Mouse (Mus musculus): Measurements from ENCODE around the gene Nop9.

The Nop9 gene

GRCm38 (mm10) chr14:55745180-55745860 is at the start of gene Nop9, which contains the start of gene Dhrs1:
Gene Nop9 (plus strand): TSS chr14:55745693.
Gene Dhrs1 (minus strand): TSS chr14:55745690.
- no peak for DNase-seq (ENCODE audit: low read depth)

DNA sequence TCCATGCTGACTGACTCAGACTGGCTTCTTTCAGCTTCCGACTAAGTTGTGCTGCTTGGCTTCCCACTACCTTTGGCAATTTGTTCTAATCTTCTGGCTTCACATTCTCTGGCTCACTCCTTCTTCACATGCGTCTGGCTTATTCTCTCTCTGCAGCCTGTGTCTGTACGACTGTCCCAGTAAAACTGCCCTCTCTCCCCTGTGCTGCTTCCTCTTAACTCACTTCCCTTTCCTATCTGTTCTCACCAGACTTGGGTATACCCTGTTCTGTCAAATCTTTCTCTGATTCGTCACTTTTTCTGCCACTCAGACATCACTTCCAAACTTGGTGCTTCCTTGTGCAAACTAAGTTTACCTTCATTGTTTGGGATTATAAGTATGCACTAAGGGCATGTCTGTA is 48.3 kb upstream of the Nop9 start:
- DNase-seq (ENCODE audit: low read depth), result no peak

DNA sequence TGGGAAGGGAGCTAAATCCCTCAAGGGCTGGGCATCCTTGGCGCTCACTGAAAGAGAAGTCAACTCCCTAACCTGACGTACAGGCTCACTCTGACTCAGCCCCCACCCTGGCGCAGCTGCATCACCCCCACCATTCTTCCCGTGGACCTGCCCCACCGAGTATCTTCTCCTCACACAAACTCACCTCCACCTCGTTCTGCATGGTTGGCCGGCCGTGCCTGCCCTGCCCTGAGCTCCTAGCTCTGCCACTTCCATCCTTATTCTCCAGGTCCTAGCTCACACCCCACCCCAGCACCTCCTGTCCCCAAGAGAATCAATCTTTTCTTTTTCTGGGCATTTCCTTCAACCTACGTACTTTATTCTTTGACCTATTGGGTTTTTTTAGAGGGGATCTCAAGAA is 44.4 kb upstream of the Nop9 start:
- no peak for DNase-seq (ENCODE audit: low read depth)

DNA sequence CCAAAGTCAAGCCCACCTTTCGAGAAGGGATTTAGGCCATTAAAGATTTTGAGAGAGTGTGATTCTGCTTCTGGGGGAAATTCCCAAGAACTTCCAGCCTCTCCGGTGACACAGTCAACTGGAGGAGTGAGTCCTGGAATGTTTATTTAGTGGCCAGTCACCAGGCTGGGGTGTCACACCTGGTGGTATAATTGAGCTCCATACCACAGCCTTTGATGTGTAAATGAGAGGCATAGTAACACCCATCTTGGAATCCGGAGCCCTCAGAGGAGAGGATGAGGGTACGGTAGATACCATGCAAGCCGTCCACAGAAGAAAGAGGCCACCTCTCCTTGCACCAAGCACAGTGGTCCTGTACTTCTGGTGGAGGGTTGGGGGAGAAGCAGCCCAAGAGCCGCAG is 42.7 kb upstream of the Nop9 start:
- no peak for DNase-seq (ENCODE audit: low read depth)

DNA sequence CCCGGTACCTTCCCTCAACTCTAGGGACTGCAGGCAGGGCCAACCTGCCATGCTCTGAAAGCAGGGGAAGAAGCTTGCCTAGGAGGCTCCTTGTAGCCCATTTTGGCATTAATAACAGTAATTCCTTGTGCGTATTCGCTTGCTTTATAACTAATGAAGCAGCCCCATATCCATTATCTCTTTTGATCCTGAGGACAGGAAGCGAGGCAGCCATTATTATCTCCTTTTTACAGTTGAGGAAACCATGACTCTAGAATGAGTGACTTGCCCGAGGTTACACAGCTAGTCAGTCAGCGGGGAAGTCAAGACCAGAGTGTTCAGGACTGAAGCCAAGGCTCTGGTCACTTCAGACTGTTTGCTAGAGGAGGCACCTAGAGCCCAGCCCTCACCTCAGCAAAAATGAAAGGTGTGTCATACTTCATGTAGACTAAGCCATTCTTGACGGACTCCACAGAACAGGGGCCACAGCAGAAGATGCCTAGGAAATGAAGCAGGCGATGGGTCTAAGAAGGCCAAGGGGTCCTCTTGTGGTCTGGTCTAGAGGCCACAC is 39.4 kb upstream of the Nop9 start:
- no peak for DNase-seq (ENCODE audit: low read depth)

- DNase-seq (ENCODE audit: low read depth), result no peak
Observed at GRCm38 (mm10) chr14:55707397-55707796, 38.1 kb upstream of the Nop9 start.

GRCm38 (mm10) chr14:55709509-55709908 is 36.0 kb upstream of the Nop9 start:
- no peak for DNase-seq (ENCODE audit: low read depth)

DNA sequence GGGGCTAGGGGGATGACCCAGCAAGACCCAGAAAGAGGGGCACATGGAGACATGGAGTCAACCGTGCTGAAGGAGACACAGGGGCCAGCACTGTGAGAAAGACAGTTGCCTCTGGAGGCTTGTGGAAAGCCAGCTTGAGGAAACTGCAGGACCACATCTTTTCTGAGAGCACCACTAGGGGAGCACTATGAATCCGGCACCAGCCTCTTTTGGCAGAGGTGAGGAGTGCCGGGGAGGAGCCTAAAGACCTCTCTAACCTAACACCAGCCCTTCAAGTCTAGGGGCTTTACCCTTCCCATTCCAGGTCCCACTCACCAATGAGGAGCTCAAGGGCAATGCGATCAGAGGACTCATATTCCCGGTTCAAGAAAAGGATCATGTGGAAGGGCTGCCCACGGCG is 33.7 kb upstream of the Nop9 start:
- DNase-seq (ENCODE audit: low read depth), result no peak

GRCm38 (mm10) chr14:55713007-55713728 is 32.3 kb upstream of the Nop9 start:
- DNase-seq (ENCODE audit: low read depth), result no peak

DNA sequence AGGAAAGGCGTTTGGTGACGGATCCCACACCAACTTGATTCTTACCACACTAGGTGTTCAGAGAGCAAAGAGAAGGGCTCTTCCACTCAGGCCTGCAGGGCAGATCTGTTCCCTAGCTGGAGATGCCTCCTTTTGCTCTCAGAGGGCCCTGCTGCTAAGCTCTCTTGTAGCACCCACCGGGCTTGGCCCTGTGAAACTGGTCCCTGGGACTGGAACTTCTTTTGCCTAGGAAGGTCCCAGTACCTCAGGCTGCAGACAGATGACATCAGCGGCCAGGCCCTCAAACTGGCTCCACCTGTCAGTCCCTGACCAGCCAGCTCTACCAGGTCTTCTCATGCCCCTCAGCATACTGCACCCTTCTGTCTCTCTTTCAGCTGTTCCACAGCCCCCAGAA is 31.8 kb upstream of the Nop9 start, which contains the start of gene Tgm1:
Gene Tgm1, minus strand, starts transcription at position 198 of the 394 bp plus-strand sequence.
- DNase-seq (ENCODE audit: low read depth), result no peak

GRCm38 (mm10) chr14:55714893-55715292 is 30.6 kb upstream of the Nop9 start:
- no peak for DNase-seq (ENCODE audit: low read depth)

DNA sequence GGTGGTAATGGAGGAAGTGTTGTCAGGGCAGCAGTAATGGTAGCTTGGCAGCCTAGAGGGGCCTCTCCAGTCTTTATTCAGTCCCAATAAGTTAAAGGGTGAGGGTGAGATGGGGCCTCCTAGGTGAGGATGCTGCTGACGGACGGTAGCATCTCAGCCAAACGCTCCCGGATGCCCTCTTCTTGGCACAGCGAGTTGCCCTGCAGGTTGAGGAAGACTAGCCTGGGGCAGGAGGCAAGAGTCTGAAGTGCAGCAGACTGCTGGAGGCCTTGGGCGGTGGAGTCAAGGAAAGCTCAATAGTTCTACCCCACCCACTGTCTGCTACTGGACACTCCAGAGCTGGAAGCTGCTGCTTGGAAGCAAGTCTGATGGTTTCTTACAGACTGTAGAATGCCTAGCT is 29.2 kb upstream of the Nop9 start:
- no peak for DNase-seq (ENCODE audit: low read depth)

DNA sequence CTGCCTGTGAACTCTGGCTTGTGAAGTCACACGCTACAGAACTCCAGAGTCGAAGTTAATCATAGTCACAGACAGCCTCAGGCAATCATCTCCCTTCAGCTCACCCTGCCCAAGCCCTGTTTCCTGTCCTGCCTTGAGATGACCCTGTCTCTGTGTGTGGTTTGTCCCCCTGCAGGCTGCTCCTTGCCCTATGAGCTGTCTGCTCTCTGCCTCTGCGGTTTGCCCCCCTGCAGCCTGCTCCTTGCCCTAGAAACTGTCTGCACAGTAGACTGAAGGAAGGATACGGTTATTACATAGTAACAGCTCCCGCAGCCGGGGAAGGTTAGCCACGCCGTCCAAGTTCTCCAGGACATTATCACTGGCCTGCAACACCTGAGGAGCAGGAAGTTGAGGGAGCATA is 28.6 kb upstream of the Nop9 start:
- DNase-seq (ENCODE audit: low read depth), result no peak

DNA sequence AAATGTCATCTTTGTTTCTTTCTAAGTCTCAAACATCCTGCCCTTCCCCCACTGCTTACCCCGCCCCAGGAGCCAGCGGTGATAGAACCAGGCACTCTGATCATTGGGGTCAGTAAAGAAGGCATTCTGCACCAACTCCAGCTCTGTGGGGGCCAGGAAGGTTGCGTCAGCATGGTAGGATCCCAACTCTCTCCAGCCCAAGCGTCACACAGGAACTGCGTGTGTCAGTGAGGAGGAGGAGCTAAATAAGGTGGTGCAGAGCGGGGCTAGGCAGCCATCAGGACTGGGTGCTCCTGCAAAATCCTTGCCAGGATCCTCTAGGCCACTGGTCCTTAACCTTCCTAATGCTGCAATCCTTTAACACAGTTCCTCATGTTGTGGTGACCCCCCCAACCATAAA is 25.8 kb upstream of the Nop9 start:
- no peak for DNase-seq (ENCODE audit: low read depth)

DNA sequence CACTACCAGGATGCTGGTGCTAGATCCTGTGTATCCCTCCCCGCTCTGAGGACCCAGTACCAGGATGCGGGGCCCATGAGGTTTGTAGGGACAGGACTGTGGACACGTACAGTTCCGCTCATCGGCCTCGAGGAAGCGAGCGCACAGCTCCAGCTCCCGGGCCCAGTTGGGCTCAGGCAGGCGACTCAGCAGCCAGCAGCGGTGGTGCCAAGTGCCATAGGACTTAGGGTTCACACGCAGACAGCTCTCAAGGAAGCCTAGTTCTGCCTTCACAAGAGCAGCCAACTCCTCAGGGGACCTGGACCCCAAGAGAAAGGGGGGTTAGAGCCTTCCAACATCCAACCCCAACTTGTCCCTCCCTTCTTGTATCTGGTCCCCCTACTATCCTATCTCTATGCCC is 24.8 kb upstream of the Nop9 start:
- DNase-seq (ENCODE audit: low read depth), result no peak

DNA sequence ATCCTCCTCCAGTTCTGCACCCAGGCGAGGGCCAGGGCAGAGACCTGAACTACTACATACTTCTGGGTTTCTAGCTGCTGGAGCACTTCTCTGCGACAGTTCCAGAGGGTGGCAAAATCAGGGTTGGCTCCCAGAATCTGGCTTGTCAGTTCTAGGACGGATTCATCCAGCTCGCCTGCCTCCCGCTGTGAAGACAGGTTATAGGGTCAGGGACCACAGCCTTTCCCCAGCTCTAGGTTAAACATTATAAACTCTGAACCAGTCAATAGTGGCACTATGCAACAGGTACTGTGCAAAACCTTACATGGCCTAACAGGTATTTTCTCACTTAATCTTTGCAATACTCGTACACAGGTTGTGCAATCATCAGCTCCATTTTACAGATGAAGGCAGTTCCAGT is 24.4 kb upstream of the Nop9 start:
- no peak for DNase-seq (ENCODE audit: low read depth)

GRCm38 (mm10) chr14:55721700-55722437 is 23.6 kb upstream of the Nop9 start, which contains the start of gene Rabggta:
Gene Rabggta (minus strand): TSS chr14:55722263.
- DNase-seq (ENCODE audit: low read depth), result peak; percentile 92

GRCm38 (mm10) chr14:55722438-55722945 is 23.0 kb upstream of the Nop9 start:
- no peak for DNase-seq (ENCODE audit: low read depth)

GRCm38 (mm10) chr14:55723433-55723832 is 22.1 kb upstream of the Nop9 start:
- DNase-seq (ENCODE audit: low read depth), result no peak

- DNase-seq (ENCODE audit: low read depth), result no peak
Observed at GRCm38 (mm10) chr14:55724411-55724871, 21.1 kb upstream of the Nop9 start.

DNA sequence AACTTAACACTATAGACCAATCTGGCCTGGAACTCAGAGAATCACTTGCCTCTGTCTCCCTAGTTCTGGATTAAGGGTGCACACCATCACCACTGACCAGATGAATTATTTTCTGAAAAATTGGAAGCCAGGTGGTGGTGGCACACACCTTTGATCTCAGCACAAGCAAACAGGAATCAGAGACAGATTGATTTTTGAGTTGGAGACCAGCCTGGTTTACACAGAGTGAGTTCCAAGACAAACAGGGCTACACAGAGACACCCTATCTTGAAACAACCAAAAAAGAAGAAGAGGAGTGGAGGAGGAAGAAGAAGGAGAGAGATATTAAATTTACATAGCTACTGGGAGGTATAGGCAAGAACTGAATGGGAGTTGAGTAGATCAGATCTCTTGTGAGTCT is 19.2 kb upstream of the Nop9 start:
- DNase-seq (ENCODE audit: low read depth), result no peak
